Mouse (Mus musculus): ENCODE data around the gene Hdac4. TPM values are rescaled to one million over a fixed set of nuclear protein-coding genes. Genes with fewer than 3 reads are reported as not detected.

Gene Hdac4
- polyA plus RNA-seq, 1 experiment, result 6.8 TPM

- TF ChIP-seq CTCF (IDR thresholded peaks at IDR 0.05; ENCODE audit: low read depth, low read length), result no peak
- no peak for TF ChIP-seq POLR2A (IDR thresholded peaks at IDR 0.05; ENCODE audit: borderline replicate concordance, low read depth, low read length)
- Histone ChIP-seq H3K4me1 (ENCODE audit: control insufficient read depth, insufficient read depth, low read length) (peaks cover 30% of the 10 kb centered on the region), H3K4me3 (ENCODE audit: insufficient read depth, low read length) (no peak overlapping the region), H3K27ac (ENCODE audit: insufficient read depth, low read depth, low read length) (no peak overlapping the region)
These were observed 16.7 kb upstream of the Hdac4 start for GRCm38 (mm10) chr1:92212003-92212750.

- no peaks in the 10 kb centered on the region for H3K4me1 ChIP-seq (ENCODE audit: control insufficient read depth, insufficient read depth, low read length)
- TF ChIP-seq CTCF (IDR thresholded peaks at IDR 0.05; ENCODE audit: low read depth, low read length) (no peak), POLR2A (IDR thresholded peaks at IDR 0.05; ENCODE audit: borderline replicate concordance, low read depth, low read length) (no peak)
- no peak overlapping the region for H3K27ac ChIP-seq (ENCODE audit: insufficient read depth, low read depth, low read length)
- no peak overlapping the region for H3K4me3 ChIP-seq (ENCODE audit: insufficient read depth, low read length)
These were observed 7.3 kb upstream of the Hdac4 start for GRCm38 (mm10) chr1:92202639-92203352.

- no peak for TF ChIP-seq CTCF (IDR thresholded peaks at IDR 0.05; ENCODE audit: low read depth, low read length)
- Histone ChIP-seq H3K4me1 (ENCODE audit: control insufficient read depth, insufficient read depth, low read length) (peaks cover 5% of the 10 kb centered on the region), H3K27ac (ENCODE audit: insufficient read depth, low read depth, low read length) (no peak overlapping the region), H3K4me3 (ENCODE audit: insufficient read depth, low read length) (no peak overlapping the region)
These were observed 5.0 kb downstream of the Hdac4 start for GRCm38 (mm10) chr1:92190463-92190862.

GRCm38 (mm10) chr1:92187137-92187536 lies 8.4 kb downstream of the Hdac4 start:
- no peak overlapping the region for H3K27ac ChIP-seq (ENCODE audit: insufficient read depth, low read depth, low read length)
- H3K4me1 ChIP-seq (ENCODE audit: control insufficient read depth, insufficient read depth, low read length), result peaks cover 12% of the 10 kb centered on the region
- no peak for TF ChIP-seq CTCF (IDR thresholded peaks at IDR 0.05; ENCODE audit: low read depth, low read length)
- no peak for TF ChIP-seq POLR2A (IDR thresholded peaks at IDR 0.05; ENCODE audit: borderline replicate concordance, low read depth, low read length)
- no peak overlapping the region for H3K4me3 ChIP-seq (ENCODE audit: insufficient read depth, low read length)

GRCm38 (mm10) chr1:92184600-92184999 lies 10.9 kb downstream of the Hdac4 start:
- TF ChIP-seq CTCF (IDR thresholded peaks at IDR 0.05; ENCODE audit: low read depth, low read length) (no peak), POLR2A (IDR thresholded peaks at IDR 0.05; ENCODE audit: borderline replicate concordance, low read depth, low read length) (no peak)
- Histone ChIP-seq H3K4me3 (ENCODE audit: insufficient read depth, low read length) (no peak overlapping the region), H3K27ac (ENCODE audit: insufficient read depth, low read depth, low read length) (no peak overlapping the region), H3K4me1 (ENCODE audit: control insufficient read depth, insufficient read depth, low read length) (peaks cover 15% of the 10 kb centered on the region)

GRCm38 (mm10) chr1:92183101-92183790 lies 12.3 kb downstream of the Hdac4 start:
- H3K4me3 ChIP-seq (ENCODE audit: insufficient read depth, low read length), result no peak overlapping the region
- H3K4me1 ChIP-seq (ENCODE audit: control insufficient read depth, insufficient read depth, low read length), result peaks cover 19% of the 10 kb centered on the region
- peak overlapping the region; percentile 21; the same call in 1 of the 2 replicates for H3K27ac ChIP-seq (ENCODE audit: insufficient read depth, low read depth, low read length)
- TF ChIP-seq POLR2A (IDR thresholded peaks at IDR 0.05; ENCODE audit: borderline replicate concordance, low read depth, low read length), result no peak
- TF ChIP-seq CTCF (IDR thresholded peaks at IDR 0.05; ENCODE audit: low read depth, low read length), result no peak

- Histone ChIP-seq H3K4me1 (ENCODE audit: control insufficient read depth, insufficient read depth, low read length) (peaks cover 27% of the 10 kb centered on the region), H3K4me3 (ENCODE audit: insufficient read depth, low read length) (no peak overlapping the region), H3K27ac (ENCODE audit: insufficient read depth, low read depth, low read length) (no peak overlapping the region)
- TF ChIP-seq CTCF (IDR thresholded peaks at IDR 0.05; ENCODE audit: low read depth, low read length), result no peak
These were observed 13.5 kb downstream of the Hdac4 start for GRCm38 (mm10) chr1:92181970-92182369.

- peak overlapping the region; percentile 88 for H3K27ac ChIP-seq (ENCODE audit: insufficient read depth, low read depth, low read length)
- H3K4me1 ChIP-seq (ENCODE audit: control insufficient read depth, insufficient read depth, low read length), result peaks cover 24% of the 10 kb centered on the region
- TF ChIP-seq CTCF (IDR thresholded peaks at IDR 0.05; ENCODE audit: low read depth, low read length) (no peak), POLR2A (IDR thresholded peaks at IDR 0.05; ENCODE audit: borderline replicate concordance, low read depth, low read length) (no peak)
- H3K4me3 ChIP-seq (ENCODE audit: insufficient read depth, low read length), result peak overlapping the region; percentile 89
These were observed 15.1 kb downstream of the Hdac4 start for GRCm38 (mm10) chr1:92180141-92181137.

- TF ChIP-seq CTCF (IDR thresholded peaks at IDR 0.05; ENCODE audit: low read depth, low read length), result no peak
- TF ChIP-seq POLR2A (IDR thresholded peaks at IDR 0.05; ENCODE audit: borderline replicate concordance, low read depth, low read length), result no peak
- H3K27ac ChIP-seq (ENCODE audit: insufficient read depth, low read depth, low read length), result peak overlapping the region; percentile 36
- peak overlapping the region; percentile 85 for H3K4me3 ChIP-seq (ENCODE audit: insufficient read depth, low read length)
- peaks cover 30% of the 10 kb centered on the region for H3K4me1 ChIP-seq (ENCODE audit: control insufficient read depth, insufficient read depth, low read length)
These were observed 16.0 kb downstream of the Hdac4 start for GRCm38 (mm10) chr1:92179489-92180006.

All from bone marrow macrophage, adult 2 months (primary cell).